Mouse (Mus musculus) hindlimb bud, embryonic 11.5 days (tissue): ENCODE results near the gene Prlr.

ENCODE experiments used
- DNase-seq: peaks from one replicate; pipeline ENCODE4 v3.0.0-alpha.2; 2012; ENCODE audit warnings: low read depth, low spot score; ENCODE audit errors: extremely low spot score

The Prlr gene

DNA sequence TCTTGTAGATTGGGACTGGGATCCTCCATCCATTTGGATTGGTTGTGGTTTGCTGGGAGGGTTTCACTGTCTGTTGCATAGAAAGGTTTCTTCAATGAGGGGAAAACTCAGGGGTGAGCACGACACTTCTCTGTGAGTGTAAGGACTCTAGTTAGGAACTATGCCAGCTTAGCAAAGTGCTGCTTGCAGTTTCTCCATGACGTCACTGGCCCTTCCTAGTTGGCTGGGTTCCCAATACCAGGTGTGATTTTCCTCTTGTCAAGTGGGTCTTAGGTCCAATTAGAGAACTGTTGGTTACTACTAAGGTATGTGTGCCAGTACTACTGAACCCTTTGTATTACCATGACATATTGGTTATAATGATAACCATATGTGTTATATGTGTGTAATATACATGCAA lies 51.6 kb downstream of the Prlr start:
- DNase-seq, result no peak

DNA sequence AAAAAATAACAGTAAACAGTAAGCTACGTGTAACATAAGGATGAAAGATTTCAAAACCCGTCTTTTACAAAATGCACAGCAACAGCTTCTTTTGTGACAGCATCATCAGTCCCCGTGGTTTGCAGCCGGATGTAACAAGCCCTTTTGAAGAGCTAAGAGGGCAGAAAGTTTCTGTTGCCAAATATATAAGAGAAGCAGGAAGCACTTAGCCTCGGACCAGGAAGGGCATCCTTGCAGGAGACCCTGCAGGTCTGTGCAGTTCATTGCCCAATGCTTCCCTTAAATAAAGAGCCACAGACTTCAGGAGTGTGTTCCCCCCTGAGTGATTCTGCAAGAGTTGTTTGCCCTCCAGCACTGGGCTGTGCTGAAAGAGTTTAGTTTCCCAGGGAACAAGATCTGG lies 58.9 kb downstream of the Prlr start:
- DNase-seq, result no peak

DNA sequence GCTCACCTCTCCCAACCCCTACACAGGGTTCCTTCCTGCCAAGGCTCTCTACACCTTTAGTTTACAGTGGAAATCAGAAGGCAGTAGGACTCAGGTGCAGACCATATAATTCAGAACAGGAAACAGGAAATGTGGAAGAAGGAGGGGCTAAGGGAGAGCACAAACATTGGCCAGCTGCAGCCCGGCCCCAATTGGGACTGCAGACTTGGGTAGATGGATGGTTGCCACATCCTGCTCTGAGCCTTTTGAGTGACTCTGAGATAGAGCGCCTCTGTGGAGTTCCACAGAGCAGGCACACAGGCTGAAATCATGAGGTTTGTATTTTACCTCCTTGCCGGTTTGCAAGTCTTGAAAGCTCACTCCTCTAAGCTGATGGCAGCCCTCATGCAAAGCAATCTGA lies 59.8 kb downstream of the Prlr start:
- DNase-seq, result no peak

DNA sequence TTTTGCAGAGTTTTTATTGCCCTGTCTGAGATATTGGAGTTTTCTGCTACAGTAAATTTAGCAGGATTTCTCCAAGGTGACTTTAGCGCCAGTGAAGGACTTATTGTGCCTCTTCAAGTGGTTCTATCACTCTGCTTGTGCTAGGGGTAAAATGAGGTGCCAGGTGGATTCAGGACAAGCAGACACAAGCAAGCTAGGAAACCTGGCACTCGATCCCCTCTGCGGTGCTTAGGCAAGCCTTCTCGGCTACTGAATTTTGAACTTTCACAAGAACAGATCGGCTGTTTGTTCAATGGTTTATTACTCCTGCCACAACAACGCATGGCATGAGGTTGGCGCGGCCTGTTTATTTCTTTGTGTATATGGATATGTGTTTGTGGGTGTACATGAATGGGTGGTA lies 61.4 kb downstream of the Prlr start:
- no peak for DNase-seq

DNA sequence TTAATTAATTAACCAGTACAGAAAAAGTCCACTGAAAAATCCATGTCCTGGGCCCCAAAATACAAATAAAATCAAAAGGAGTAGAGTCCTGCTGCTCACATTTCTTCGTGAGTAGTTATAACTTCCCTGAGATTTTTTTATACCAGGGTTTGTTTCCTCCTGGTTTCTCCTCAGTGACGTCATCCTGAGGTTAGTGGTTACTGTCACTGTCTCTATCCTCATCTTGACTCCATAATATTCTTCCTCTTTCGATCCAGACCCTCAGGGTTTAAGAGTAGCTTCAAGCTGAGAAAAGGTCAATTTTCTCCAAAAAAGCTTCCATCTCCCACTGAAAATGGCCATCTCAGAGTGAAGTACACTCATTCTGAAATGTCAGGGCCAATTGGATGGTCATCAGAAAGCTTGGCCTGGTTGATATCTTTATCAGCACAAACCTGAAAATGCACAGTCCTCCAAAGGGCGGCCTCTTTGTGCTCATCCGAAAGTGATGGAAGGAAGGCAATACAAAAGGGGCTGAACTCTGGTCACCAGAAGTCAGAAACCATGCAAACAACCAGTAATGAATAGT lies 63.3 kb downstream of the Prlr start:
- DNase-seq, result no peak

DNA sequence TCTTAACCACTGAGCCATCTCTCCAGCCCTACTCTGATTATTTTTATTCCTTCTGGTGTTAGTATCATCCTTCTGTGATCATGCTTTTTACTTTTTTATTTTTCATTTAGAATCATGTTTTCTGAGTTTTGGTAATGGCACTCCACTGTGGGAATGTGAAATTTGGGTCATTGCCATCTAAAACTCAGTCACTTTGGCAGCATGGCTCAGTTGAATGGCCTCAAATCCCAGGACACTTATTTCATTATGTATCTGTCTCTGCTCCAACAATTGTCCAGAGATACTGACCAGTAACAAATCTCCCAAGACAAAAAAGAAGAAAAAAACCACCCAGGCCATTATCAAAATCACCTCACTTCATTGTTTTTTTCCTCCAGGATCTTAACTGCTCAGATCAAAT lies 65.2 kb downstream of the Prlr start:
- no peak for DNase-seq

DNA sequence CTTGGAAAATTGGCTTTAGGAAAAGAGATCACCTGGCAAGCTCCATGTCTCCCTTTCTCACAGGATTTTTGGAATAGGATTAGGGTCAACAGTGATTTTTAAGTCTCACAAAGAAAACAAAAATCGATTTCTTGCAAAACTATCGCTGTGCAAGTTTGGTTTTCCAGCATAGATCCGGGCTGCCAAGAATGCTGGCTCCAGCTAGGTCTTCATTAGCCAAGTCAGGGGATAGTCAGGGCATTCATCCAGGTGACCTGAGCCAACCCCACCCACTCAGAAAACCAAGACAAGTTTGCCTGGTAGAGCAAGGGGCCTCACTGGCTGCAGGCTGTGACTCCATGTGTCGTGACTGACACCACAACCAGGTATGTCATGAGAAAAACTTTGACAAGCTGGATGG lies 72.2 kb downstream of the Prlr start:
- no peak for DNase-seq

DNA sequence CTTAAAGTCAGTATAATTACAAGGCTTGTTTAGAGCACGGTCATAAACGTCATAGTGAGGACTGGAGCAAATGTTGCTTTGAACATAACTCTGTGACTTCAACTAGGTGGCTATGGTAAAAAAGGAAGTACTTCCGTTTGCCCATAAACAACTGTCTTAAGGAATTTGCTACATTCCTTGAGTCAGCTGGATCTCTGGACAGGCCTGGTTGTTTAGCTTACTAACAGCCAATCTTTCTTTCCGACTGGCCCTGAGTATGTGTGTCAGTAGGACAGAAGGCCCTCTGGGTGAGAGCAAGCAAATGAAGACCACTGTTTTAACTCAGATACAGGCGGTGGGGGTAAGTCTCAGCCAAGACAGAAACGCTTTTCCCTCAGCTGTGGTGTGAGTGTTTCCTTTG lies 73.7 kb downstream of the Prlr start:
- no peak for DNase-seq

DNA sequence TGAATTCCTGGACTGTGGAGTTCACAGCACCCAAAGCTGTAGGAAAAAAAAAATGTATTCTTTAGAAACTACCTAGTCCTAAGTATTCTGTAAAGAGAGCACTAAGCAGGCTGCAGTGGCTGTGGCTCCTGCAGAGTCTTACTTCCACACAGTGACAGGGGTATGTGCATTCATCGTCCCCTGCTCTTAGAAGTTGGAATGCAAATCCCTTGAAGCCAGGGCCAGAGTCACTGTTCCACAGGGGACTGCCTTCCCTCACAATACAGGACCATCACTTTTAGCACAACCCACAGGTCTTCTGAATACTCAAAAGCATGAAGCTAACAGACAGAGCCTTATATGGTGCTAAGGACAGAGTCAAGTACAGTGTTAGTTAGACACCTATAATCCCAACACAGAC lies 75.5 kb downstream of the Prlr start:
- no peak for DNase-seq

DNA sequence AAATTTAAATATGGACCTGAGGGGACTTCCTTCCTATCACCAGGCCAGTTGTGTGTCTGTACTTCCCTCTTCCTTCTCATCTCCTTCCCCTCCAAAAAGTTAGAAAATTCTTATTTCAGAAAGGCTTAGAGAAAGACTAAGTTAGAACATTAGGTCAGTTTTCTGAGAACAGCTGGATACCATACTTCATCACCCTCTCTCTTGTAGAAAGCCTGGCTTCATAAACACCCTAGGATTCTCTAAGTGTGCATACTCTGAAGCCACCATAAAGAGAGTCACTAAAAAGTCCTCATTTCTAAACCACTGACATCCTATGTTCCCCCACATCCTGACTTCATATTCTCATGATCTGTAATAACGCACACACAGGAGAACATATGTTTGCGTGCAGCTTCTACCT lies 85.2 kb downstream of the Prlr start:
- no peak for DNase-seq

DNA sequence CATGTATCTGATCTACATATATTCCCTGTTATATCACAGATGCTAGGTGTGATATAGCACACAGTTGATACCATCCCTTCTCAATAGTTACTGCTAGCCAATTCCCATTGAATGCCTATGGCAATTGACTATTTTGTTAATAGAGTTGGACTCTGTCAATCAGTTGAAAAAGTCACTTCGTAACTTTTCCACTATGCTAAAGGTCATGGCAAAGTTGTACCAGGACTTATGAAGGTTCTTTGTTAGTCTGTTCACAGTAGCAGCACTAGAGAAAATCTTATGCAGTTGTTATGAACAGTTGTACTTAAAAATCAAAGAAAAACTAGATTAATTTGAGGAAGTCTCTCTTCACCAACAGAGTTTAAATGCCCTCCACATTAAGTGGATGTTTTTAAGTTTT lies 85.6 kb downstream of the Prlr start:
- no peak for DNase-seq

DNA sequence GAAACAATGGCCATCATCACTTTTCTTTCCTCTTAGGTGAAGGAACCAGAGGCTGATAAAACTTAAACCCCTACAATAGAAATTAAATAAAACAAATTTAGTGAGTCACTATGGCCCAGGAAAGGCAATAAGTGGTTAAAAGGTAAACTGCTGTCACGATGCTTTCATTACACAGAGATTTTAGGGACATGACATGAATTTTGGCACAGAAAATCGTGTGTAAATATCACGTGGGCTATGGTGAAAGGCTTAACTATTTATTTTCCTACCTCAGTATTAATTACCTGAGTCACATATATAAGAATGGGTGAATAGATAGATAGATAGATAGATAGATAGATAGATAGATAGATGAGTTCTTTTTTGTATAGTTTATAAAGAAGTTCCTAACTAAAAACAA lies 86.4 kb downstream of the Prlr start:
- no peak for DNase-seq

DNA sequence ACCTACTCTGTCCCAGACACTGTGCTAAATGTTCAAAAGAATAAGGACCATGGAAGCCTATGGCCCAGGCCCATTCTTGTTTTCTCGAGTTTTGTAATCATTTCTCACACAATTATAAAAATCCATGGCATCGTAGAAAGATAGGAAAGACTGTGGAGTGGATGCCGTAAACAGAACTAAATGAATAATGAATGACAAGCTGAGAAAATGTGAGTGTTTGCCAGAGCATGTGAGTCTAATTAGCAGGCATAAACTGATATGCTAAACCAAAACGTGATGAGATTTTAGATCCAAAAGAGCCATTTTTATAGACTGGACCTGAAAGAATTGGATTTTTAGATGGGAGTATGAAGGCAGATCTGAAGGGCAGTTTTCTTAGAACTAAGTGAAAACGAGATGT lies 87.8 kb downstream of the Prlr start:
- no peak for DNase-seq

DNA sequence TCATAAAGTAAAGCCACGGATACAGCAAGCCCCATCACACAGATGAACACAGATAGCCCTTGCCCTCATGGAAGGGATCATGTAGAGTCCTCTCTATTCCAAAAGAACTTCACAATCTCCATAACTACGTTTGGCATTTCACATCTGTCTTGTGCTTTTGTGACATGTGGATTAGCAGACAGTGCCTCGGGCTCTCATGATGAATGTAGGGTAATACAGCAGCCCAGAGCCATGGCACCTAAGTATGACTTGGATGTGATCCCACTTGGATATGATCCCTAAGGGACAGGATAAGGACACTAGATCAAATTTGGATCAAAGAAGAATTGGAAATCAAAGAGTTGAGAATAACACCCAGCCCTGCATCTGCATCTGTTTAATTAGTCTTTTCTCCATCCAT lies 90.2 kb downstream of the Prlr start:
- no peak for DNase-seq

DNA sequence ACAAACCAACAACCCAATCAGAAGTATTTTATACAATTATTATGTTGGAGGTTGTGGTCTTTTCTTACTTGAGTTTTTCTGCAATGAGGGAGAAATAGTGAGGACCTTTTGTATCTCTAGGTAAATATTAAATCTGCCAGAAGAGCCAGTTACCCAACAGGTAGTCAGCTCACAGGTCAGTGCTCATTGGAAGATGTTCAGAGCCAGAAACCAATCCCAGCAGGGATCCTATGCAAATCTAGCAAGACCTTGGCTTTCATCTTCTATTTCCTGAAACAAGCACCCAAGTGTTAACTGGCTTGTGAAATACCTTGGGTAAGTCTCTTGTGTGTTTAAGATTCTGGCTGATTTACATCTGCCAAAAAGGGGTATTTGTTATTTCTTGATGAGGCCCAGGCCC lies 99.3 kb downstream of the Prlr start:
- no peak for DNase-seq

DNA sequence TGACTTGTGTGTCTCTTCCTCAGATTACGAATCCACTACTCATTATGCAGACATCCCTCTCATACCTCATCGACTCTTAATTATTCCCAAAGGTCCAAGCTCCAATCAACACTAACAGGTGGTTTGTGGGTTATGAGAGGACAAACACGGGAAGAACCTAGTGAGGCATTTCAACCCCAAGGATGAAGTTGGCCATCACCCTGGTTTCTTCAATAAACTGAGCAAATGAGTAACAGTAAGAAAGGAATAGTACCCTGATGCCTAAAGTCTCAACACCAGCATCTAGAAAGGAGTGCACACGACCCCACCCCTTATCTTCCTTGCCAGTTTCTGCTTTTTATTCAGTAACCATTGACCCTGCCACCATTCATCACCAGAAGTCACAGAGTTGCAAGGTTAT lies 100.4 kb downstream of the Prlr start:
- DNase-seq, result no peak

DNA sequence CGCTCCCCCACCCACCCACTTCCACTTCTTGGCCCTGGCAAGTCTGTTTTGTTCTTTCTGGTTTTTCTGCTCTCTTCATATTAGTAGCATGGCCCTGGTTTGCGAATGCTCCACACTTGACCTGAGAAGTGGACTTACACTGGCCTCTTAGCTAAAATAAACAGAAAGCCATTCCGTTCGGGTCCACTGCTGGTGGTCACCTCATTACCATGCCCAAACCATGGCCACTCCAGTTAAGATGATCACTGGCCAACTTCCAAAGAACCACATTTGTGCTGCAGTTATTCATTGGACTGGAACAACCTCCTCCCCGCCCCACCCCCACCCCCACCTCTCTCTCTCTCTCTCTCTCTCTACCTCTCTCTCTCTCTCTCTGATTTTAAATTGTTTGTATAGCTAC lies 104.5 kb downstream of the Prlr start:
- DNase-seq, result no peak

DNA sequence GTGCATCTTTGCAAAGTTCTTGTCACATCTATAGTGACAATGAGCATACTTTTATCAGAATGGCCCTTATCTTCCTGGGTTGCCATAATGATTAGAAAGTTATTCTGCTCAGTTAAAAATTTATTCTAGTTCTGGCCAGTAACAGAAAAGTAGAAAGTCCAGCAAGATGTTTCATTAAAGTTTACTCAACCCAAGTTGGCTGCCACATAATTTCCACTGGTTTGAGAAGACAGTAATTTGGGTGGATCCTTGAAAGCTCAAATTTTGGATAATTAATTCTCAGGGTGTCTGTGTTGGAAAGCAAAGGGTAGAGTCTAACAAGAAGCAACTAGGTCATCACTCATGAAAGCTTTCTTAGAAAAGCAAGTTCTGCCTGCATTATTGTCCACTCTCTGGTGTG lies 106.6 kb downstream of the Prlr start:
- no peak for DNase-seq

DNA sequence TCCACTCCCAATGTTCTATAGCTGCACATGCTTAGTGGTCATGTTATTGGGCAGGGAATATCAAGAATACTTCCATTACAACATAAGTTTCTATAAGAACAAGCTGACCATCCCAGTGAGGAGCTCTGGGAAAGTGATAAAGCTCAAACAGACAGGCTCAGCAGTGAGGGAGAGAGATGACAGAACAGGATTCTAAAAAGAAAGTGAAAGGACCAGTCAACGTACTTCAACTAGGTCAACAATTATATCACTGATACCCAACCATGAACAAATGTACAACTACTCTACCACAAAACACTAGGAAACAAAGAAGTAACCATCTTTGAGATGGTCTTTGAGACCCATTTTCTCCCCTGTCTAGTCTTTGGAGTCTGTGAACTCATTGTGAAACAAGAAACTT lies 119.5 kb downstream of the Prlr start:
- no peak for DNase-seq

DNA sequence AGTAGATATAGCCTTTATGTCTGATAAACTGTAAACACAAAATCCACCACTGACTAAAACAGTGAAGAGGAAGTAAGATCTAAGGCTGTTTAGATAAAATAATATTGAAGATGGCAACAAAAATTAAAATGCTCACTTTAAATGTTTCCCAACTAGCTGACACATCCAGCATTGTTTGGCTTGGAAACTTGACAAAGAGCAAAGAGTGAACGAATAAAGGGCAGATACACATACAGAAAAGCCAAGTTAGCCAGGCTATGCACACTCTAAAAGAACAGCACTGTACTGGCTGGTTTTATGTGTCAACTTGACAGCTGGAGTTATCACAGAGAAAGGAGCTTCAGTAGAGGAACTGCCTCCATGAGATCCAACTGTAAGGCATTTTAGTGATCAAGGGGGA lies 121.0 kb downstream of the Prlr start:
- no peak for DNase-seq

DNA sequence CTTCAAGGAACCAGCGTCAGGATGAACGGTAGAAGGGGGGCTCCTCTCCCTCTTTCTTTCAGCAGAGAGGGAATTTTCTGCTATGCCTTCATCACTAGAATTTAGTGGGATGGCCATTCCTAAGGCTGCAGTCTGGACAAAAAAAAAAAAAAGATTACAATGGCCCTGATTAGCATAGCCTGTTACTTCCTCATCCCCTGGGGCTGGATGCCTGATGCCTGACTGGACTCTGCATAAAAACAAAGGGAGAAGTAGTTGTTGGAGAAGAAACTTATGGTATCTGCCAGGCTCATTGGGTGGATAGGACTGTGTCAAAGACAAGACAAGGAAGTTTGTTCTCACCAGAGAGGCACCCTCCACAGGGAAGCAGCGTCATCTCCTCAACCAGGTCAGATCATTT lies 122.4 kb downstream of the Prlr start:
- DNase-seq, result no peak

DNA sequence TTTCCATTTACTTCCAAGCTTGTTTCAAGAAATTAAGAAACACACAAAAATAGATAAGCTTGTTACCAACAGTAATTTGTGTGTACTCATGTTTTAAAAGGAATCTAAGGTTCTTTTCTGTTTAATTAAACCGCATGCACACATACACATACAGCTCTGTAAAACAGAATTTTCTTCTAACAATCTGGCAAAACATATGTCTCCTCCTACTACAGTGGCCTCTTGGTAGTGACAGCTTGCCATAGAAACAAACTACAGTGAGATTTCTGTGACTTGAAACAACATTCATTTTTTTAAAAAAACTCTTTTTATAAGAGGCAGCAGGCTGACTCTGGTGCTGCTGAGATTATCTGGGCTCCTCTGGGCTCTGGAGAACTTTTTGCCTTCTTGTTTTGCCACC lies 129.4 kb downstream of the Prlr start:
- no peak for DNase-seq

DNA sequence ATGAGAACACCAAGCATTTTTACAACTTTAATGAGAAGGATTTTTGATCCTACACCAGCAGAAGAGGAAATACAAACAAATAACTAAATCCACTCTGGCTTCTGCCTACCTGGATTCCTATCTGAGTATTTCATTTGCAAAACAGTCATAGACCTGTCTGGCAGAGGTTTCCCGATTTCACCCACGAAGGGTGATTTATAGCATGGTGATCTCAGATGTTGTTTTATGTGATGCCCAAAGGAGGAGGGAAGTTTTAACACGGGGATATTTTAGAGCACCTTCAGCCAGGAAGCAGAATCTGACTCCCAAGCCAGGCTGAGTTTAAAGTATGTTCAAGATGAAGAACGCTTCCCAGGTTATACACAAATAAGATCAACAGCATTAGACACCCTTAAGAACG lies 134.8 kb downstream of the Prlr start:
- no peak for DNase-seq
